Mouse (Mus musculus) hindbrain, embryonic 15.5 days (tissue): ENCODE results near the gene Inpp4b. TPM values are rescaled to one million over a fixed set of nuclear protein-coding genes. Genes with fewer than 3 reads are reported as not detected.
A peak's percentile ranks its signal among the peaks of the same experiment; 100 is the strongest.

Experiments used
- ATAC-seq: fragments of 200-750 bp; cut with Nextera tagmentation; 2 replicates; pipeline ENCODE4 v1.8.0; 2017; ENCODE audit warnings: low read depth, moderate number of reproducible peaks, moderate TSS enrichment; ENCODE audit not compliant: low FRiP score
- H3K27ac ChIP-seq: fragments of 300-500 bp; sonication (generic); replicated peaks from 2 replicates; pipeline ENCODE4 v1.5.1; 2015; ENCODE audit warnings: mild to moderate bottlenecking, inconsistent platforms
- H3K27me3 ChIP-seq: fragments of 300-500 bp; sonication (generic); 2 replicates; pipeline ENCODE4 v1.6.1; 2015; ENCODE audit warnings: control low read depth, inconsistent platforms
- H3K36me3 ChIP-seq: fragments of 300-500 bp; sonication (generic); 2 replicates; pipeline ENCODE4 v1.6.1; 2015; ENCODE audit warnings: control low read depth, inconsistent platforms
- H3K4me1 ChIP-seq: fragments of 300-500 bp; sonication (generic); replicated peaks from 2 replicates; pipeline ENCODE4 v1.6.1; 2015; ENCODE audit warnings: control low read depth, inconsistent platforms
- H3K4me2 ChIP-seq: fragments of 300-500 bp; sonication (generic); 2 replicates; pipeline ENCODE4 v1.6.1; 2015; ENCODE audit warnings: moderate library complexity, mild to moderate bottlenecking, inconsistent platforms
- H3K4me3 ChIP-seq: fragments of 300-500 bp; sonication (generic); 2 replicates; pipeline ENCODE4 v1.5.1; 2015; ENCODE audit warnings: mild to moderate bottlenecking, inconsistent platforms
- H3K9ac ChIP-seq: fragments of 300-500 bp; sonication (generic); 2 replicates; pipeline ENCODE4 v1.6.1; 2015; ENCODE audit warnings: inconsistent platforms
- H3K9me3 ChIP-seq: fragments of 300-500 bp; sonication (generic); 2 replicates; pipeline ENCODE4 v1.6.1; 2016; ENCODE audit warnings: control low read depth, inconsistent platforms
- WGBS: fragments of 180-500 bp; shearing (Covaris S2); methylation state at CpG from one replicate; pipeline ENCODE4 v1.1.7; 2015; 5-methylcytosine and 5-hydroxymethylcytosine counted together
- polyA plus RNA-seq: library from polyadenylated mRNA; unstranded; fragments of >200 nt; fragmentation: Nextera tagmentation; extraction: Ambion mirVana; gene quantifications from 2 replicates; pipeline ENCODE4 v1.2.1, GENCODE M21; 2015

Inpp4b gene
- polyA plus RNA-seq, 1 experiment from 2014 or later: 9.0 TPM

DNA sequence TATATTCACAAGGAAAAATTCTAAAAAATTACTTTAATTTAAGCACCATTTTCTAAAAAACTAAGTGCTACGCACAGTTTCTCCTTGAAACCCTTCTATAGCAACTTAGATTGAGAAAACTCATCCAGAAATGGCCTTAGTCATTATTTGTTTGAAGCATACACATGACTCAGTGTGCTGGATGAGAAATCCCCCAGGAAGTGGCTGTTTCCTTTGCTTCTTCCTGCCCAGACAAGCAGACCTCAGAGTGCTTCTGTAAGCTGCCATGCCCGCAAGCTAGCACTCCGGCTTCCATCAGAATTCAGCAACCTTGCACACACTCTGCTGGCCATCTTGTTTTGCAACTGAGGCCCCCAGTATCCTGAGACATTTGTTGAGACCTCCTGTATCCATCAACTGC is 414.3 kb downstream of the Inpp4b start:
- no peak overlapping the region for H3K4me3 ChIP-seq
- no peaks in the 10 kb centered on the region for H3K36me3 ChIP-seq
- H3K9me3 ChIP-seq: no peaks in the 10 kb centered on the region
- no peak overlapping the region for H3K9ac ChIP-seq
- no peaks in the 10 kb centered on the region for H3K27me3 ChIP-seq
- no peak for ATAC-seq
- 87% methylated on average over 3 of the region's 3 CpGs for WGBS
- no peak overlapping the region for H3K4me2 ChIP-seq
- no peak overlapping the region for H3K27ac ChIP-seq
- no peaks in the 10 kb centered on the region for H3K4me1 ChIP-seq

DNA sequence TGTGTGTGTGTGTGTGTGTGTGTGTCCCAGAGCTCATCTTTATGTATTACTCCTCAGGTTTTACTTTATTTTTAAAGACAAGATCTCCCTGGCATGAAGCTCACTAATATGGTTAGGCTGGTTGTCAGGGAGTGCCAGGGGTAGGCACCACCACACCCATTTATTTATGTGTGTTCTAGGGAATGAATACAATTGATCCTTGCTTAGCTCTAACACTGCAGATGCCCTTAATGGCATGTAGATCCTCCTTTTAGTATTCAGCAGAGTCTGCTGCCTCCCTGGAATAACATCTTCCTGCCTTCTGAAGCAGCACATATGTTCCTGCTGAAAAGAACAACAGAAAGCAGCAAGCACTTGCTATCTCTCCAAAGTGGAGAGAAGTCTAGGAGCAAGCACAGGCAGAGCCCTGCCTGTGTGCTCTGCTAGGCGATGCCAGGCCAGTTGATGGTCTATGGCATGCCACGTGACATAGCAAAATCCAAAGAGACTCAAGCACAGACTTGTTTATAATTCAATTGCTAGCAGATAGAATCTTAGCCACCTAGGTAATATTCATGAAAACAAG is 415.3 kb downstream of the Inpp4b start:
- H3K9me3 ChIP-seq: no peaks in the 10 kb centered on the region
- ATAC-seq: no peak

DNA sequence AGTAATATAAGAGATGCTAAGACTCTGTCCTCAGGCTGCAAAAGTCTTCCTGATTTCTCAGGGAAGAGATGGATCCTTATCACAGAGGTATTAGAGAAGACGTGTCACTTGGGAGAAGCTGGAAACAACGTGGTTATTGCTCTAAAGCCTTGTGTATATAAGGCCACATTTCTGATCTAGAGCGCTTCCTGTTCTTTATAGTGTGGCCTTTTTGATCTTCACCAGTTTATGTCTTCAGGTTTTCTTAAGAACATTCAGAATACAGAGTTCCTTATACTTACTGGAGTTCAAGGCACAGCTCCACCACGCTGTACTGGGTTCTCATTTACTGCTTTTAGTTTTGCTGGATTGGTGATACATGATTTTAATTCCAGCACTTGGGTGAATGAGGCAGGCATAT is 419.1 kb downstream of the Inpp4b start:
- ATAC-seq: no peak
- no peaks in the 10 kb centered on the region for H3K4me1 ChIP-seq
- no peak overlapping the region for H3K27ac ChIP-seq
- no peak overlapping the region for H3K9ac ChIP-seq
- no peak overlapping the region for H3K4me3 ChIP-seq
- 82% methylated on average over 4 of the region's 4 CpGs for WGBS
- no peaks in the 10 kb centered on the region for H3K27me3 ChIP-seq
- no peaks in the 10 kb centered on the region for H3K9me3 ChIP-seq
- no peaks in the 10 kb centered on the region for H3K36me3 ChIP-seq
- no peak overlapping the region for H3K4me2 ChIP-seq

More for the DNA sequence above, 415.3 kb downstream of the Inpp4b start:
- 90% methylated on average over 2 of the region's 2 CpGs for WGBS
- H3K4me2 ChIP-seq: no peak overlapping the region
- no peaks in the 10 kb centered on the region for H3K36me3 ChIP-seq
- no peak overlapping the region for H3K27ac ChIP-seq
- no peak overlapping the region for H3K9ac ChIP-seq
- no peaks in the 10 kb centered on the region for H3K4me1 ChIP-seq
- no peaks in the 10 kb centered on the region for H3K27me3 ChIP-seq
- H3K4me3 ChIP-seq: no peak overlapping the region

DNA sequence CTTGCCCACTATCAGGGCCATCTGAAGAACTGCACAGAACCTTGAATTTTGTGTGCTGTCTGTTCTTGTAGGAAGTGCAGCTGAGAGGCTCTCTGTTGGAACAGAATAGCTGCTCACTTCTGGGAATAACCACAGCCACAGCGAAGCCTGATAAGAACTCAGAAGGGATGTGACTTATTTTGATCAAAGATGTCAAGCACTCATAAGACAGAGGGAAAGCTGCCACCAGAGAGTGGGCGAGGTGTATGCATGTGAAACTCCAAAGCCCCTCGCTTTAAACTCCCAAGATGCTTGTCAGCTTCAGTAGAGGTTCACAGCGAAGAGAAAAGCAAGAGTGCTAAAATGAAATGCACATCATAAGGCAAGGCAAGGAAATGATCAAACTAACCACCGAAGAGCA is 423.7 kb downstream of the Inpp4b start:
- Histone ChIP-seq H3K27ac (no peak overlapping the region), H3K36me3 (no peaks in the 10 kb centered on the region), H3K9me3 (no peaks in the 10 kb centered on the region), H3K4me1 (peaks cover 9% of the 10 kb centered on the region), H3K4me2 (no peak overlapping the region), H3K4me3 (no peak overlapping the region), H3K27me3 (no peaks in the 10 kb centered on the region), H3K9ac (no peak overlapping the region)
- 94% methylated on average over 5 of the region's 5 CpGs for WGBS
- no peak for ATAC-seq

DNA sequence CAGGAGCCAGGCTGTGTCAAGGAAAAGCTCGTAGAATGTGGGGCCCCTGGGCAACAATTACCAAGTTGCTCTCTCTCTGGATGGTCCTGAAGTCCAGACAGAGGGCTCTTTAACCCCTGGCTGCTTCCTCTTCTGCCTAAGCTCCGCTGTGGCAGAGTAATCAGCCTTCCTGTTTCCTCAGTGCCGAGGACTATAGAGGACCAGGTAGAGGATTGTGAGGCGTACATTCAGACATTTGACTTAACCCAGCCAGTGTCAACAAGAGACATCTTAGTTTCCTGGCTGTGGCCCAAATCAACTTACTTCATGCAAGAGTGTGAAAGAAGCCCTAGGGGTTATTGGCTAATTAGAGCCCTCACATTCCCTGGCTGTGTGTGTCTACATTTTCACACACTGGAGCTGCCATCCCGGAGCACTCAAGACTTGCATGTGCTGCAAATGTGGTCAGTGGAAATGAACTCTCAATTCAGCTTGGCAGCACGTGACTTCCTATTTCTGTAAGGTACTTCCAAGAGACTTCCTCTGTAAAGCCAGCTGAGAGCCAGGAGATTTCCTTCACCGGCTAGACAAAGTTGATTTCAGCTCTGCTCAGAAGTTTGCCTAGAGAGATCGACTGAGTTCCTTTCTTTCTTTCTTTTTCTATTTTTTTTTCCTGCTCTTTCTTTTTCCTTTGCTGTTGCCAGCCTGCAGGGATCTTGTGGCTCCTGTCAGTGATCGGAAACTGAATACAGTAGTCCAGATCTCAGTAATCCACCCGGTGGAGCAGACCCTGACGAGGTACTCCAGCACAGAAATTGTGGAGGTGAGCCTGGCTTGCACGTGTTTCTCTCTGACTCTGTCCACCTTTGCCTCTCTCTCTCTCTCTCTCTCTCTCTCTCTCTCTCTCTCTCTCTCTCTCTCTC is 425.3 kb downstream of the Inpp4b start:
- no peak overlapping the region; the same call in 1 of the 2 replicates for H3K4me3 ChIP-seq
- H3K36me3 ChIP-seq: no peaks in the 10 kb centered on the region
- 24% methylated on average over 12 of the region's 12 CpGs for WGBS
- no peak overlapping the region for H3K27ac ChIP-seq
- no peaks in the 10 kb centered on the region for H3K27me3 ChIP-seq
- H3K9me3 ChIP-seq: no peaks in the 10 kb centered on the region
- H3K9ac ChIP-seq: no peak overlapping the region
- H3K4me1 ChIP-seq: peaks cover 9% of the 10 kb centered on the region
- ATAC-seq: peak; percentile 61; the same call in 1 of the 2 replicates
- H3K4me2 ChIP-seq: peak overlapping the region; percentile 40

DNA sequence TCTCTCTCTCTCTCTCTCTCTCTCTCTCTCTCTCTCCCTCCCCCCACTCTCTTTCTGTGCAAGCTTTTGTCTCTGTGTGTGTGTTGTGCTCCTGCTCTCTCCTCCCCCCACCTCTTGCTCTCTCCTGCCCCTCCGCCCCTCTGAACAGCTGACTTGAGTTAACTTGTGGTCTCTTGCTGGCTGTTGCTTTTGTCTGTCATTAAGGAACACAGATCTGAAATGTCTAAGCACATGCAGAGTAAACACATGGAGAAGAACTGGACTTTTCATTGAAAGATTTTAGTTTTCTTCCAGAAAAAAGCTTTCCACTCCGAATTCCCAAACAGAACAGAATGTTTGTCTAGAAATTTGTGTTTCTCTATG is 425.9 kb downstream of the Inpp4b start:
- peak overlapping the region; percentile 40; the same call in 1 of the 2 replicates for H3K4me2 ChIP-seq
- 45% methylated on average over 2 of the region's 2 CpGs for WGBS
- ATAC-seq: no peak
- H3K36me3 ChIP-seq: no peaks in the 10 kb centered on the region
- H3K4me3 ChIP-seq: no peak overlapping the region
- H3K9me3 ChIP-seq: no peaks in the 10 kb centered on the region
- no peak overlapping the region for H3K27ac ChIP-seq
- H3K4me1 ChIP-seq: peaks cover 9% of the 10 kb centered on the region
- no peaks in the 10 kb centered on the region for H3K27me3 ChIP-seq
- H3K9ac ChIP-seq: no peak overlapping the region

DNA sequence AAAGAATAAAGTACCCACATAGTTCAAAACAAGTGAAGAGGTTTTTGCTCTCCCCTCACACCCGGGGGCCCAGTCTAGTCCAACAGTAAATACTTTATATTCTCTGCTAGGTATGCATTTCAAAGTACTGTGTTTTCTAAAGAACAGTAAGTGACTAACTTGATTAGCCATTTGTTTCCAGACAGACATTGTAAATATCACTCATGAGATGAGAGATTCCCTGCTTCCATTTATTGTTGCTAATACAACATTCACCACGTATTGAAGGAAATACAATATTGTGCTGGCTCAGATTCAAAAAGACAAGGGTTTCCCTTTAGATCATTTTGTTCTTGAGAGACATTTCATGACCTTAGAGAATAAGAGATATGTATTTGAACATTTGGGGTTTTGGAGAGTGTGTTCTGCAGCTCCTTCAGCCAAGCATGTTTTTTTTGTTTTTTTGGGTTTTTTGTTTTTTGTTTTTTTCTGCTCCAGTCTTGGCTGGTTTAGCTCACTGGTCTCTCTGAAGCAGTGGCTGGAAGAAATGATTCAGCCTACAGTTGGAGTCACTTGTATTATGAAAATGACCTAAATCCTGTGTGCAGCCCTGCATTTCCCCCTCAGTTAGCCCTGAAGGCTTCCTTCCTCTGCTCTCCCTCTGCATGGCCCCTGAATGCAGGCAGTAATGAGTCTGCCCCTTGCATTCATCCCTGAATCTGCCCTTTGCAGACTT is 426.5 kb downstream of the Inpp4b start:
- Histone ChIP-seq H3K36me3 (no peaks in the 10 kb centered on the region), H3K4me3 (no peak overlapping the region), H3K9ac (no peak overlapping the region), H3K4me2 (no peak overlapping the region), H3K9me3 (no peaks in the 10 kb centered on the region), H3K27me3 (no peaks in the 10 kb centered on the region), H3K27ac (no peak overlapping the region), H3K4me1 (peaks cover 9% of the 10 kb centered on the region)
- no peak for ATAC-seq
- WGBS: 61% methylated on average over 2 of the region's 2 CpGs

DNA sequence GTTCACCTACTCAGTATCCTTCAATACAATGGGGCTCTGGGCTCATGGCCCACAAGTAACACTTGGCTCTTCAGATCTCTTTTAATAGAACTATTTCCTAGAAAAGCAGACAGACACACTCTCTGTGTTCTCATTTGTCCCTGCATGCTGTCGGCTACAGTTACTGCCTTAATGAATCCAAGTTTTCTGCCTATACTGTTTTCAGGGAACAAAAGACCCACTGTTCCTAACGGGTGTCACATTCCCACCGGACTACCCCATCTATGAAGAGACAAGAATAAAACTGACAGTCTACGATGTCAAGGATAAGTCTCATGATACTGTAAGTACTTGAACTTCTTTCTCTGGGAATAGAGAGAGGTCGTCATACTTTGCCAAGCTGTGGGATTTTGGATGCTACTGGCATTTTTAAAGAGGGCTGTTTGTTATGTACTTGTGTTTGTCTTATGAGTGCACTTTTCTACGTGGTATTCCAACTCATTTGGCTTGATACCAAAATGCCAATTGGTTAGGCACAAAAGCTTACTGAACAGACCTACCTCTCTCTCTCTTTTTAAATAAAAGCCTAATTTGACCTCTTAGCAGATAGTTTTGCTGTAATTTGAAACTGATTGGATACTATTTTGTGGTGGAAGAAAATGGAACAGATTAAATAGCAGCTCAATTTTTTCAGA is 428.4 kb downstream of the Inpp4b start:
- H3K4me1 ChIP-seq: peaks cover 9% of the 10 kb centered on the region
- H3K9me3 ChIP-seq: no peaks in the 10 kb centered on the region
- H3K27ac ChIP-seq: no peak overlapping the region
- no peaks in the 10 kb centered on the region for H3K27me3 ChIP-seq
- no peak overlapping the region for H3K4me2 ChIP-seq
- no peak overlapping the region for H3K9ac ChIP-seq
- H3K4me3 ChIP-seq: no peak overlapping the region
- ATAC-seq: peak; percentile 56
- WGBS: 28% methylated on average over 6 of the region's 6 CpGs
- no peaks in the 10 kb centered on the region for H3K36me3 ChIP-seq

DNA sequence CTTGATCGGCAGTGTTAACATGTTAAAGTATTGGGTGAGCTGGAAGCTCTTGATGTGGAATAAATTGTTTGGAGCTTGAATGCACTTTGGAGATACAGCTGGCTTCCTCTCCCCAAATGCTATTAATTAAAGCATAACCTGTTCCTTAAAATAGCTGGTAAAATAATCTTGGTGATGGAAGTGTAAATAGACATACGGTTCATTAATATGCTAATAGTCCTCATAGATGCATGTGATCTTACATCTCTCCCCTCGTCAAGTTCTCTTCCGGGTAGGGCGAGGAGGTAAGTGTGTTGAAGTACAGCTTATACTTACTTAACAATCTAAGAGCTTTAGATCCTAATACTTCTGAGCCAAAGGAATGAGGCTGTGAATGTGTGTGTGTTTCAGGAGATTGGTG is 430.5 kb downstream of the Inpp4b start:
- H3K9me3 ChIP-seq: no peaks in the 10 kb centered on the region
- no peak overlapping the region for H3K9ac ChIP-seq
- no peak overlapping the region for H3K4me2 ChIP-seq
- 86% methylated on average over 5 of the region's 5 CpGs for WGBS
- no peak overlapping the region for H3K27ac ChIP-seq
- H3K4me1 ChIP-seq: 0 out of 2 replicates have a peak, but pooled peaks cover 2% of the 10 kb centered on the region
- H3K36me3 ChIP-seq: no peaks in the 10 kb centered on the region
- no peaks in the 10 kb centered on the region for H3K27me3 ChIP-seq
- H3K4me3 ChIP-seq: no peak overlapping the region
- no peak for ATAC-seq

DNA sequence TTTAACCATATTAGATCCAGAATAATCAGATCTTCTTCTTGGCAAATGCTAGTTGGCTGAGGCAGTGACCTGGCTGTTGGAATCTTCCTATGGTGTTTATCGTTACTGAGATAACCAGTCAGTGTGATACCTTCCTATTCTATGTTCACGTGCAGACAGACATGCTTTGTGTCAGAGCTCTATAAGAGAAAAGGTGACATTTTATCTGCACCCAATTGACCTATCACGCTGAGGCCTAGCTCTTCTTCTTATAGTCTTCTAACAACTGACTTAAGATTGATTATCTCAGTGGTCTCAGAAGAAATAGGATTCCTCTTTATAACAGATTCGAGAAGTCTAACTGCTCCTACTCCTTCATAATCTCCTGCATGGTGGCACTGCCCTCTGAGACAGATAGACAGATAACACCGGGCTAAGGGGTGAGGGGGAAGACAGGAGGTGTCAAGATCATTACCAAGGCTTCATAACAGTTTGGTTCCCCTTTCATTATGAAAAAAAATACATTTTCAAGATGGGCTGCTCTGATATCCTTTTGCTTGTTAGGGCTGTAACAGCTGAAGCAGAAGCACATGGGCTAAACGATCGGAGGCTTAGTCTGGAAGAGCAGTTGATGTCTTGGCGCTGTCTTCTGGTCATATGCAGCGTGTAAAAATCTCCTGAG is 431.1 kb downstream of the Inpp4b start:
- Histone ChIP-seq H3K36me3 (no peaks in the 10 kb centered on the region), H3K4me1 (no peaks in the 10 kb centered on the region), H3K9ac (no peak overlapping the region), H3K9me3 (no peaks in the 10 kb centered on the region), H3K4me2 (no peak overlapping the region), H3K27ac (no peak overlapping the region), H3K27me3 (no peaks in the 10 kb centered on the region), H3K4me3 (no peak overlapping the region)
- 82% methylated on average over 9 of the region's 9 CpGs for WGBS
- ATAC-seq: no peak

DNA sequence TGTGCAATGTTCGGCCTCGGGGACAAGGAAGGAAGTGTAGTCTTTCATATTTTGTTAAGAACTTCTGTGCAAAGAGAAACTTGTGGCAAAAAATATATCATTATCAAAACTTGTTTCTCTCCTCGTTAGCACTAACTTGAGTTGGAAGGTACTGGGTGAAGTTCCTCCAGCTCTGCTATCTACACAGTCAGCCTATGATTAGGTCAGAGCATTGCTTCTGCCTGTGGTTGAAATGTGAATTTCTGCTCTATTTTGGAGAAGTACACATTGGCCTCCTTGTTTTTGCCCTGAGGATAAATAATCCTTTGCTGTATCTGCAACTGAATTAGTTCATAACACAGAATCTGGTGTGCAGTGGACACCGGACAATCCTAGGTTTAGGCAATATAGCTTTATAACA is 431.7 kb downstream of the Inpp4b start:
- H3K4me2 ChIP-seq: no peak overlapping the region
- H3K4me1 ChIP-seq: no peaks in the 10 kb centered on the region
- H3K27ac ChIP-seq: no peak overlapping the region
- no peak for ATAC-seq
- H3K27me3 ChIP-seq: no peaks in the 10 kb centered on the region
- no peak overlapping the region for H3K4me3 ChIP-seq
- WGBS: 85% methylated on average over 4 of the region's 4 CpGs
- H3K36me3 ChIP-seq: no peaks in the 10 kb centered on the region
- H3K9ac ChIP-seq: no peak overlapping the region
- no peaks in the 10 kb centered on the region for H3K9me3 ChIP-seq
